Mouse (Mus musculus) lung, adult 18-20 months (tissue): Measurements from ENCODE around the gene Sec16b.
A peak's percentile ranks its signal among the peaks of the same experiment; 100 is the strongest.

Experiments used
- DNase-seq, 2 experiments: peaks; one replicate each; pipeline ENCODE4 v3.0.0; 2022; ENCODE audit warnings: mixed read lengths in 2 of 2

Gene Sec16b

DNA sequence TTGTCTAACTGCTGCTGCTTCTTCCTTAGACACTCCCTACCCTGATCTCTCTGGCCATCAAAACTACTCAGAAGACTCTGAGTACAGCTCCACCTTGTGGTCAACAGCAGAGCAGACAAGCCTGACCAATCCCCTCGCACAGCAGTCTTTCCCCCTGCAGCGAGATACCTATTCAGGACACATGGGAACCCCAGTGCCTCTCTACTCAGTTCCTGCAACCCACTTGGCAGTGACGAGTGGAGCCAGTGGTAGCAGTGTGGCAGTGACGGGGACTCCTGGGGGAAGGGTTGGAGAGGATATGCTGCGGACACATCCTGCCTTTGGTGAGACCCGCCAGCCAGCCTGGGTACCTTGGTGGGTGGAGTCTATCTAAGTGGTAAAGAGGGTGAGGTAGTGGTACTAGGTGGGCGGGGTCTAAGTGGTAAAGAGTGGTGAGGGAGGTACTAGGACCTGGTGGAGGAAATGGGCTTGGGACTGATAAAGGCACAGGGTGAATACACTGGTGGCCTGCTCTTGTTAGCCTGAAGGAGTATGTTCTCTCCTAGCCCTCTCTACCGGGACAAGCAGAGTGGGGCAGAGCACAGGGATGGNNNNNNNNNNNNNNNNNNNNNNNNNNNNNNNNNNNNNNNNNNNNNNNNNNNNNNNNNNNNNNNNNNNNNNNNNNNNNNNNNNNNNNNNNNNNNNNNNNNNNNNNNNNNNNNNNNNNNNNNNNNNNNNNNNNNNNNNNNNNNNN lies 54.3 kb downstream of the Sec16b start:
- peak in 1 of 2 experiments; percentile 8 for DNase-seq

DNA sequence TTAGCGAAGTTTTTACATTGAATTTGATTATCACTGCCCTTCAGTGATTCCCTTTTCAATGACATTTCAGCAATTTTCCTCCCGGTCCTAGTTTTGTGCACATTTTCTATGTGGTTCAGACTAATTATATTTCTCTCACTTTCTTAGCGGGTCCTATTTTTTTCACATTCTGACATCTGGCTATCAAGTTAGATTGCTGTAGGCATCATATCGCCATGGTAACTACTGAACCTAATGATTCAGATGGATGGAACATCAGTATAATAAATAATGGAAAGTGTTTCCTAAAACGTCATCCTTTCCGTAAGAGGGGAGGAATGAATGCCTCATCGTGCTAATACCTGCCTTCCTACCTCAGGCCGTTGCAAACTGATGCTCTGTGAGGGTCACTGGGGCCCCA lies 61.3 kb downstream of the Sec16b start:
- no peak for DNase-seq

DNA sequence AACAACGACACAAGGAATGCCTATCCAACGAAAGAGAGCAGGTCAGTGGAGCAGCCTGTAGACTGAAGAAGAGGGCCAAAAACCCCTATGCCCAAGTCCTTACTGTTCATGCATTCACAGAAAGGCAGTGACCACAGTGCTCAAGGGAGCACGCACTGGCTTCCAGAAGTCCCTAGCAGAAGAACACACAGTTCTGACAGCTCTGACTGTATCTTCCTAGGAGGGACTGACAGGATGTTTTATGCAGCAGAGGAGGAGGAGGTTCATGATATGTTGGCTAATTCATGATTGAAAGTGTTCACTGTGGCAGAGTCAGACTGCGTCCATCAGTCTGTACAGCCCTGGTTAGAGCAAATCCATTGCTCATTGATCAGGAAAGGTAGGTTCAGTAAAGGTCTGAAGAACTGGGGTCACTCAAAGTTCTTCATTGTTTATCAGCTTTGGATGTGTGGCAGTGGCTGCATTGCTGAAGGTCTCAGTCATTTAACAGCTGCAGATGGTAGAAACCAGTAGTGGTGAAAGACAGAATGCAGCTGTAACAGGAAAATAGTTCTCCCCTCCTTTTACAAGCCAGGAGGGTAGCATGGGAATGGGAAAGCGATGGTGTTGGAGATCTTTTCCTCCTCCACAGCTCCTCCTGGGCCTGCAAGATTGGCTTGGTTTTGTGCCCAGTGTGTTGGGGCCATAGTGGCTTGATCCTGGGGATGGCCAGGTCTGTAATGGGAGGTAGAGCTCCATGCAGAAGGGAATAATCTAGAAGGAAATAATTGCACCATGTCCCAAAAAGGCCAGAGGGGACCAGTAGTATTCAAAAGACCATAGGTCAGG lies 62.9 kb downstream of the Sec16b start:
- DNase-seq, result no peak

DNA sequence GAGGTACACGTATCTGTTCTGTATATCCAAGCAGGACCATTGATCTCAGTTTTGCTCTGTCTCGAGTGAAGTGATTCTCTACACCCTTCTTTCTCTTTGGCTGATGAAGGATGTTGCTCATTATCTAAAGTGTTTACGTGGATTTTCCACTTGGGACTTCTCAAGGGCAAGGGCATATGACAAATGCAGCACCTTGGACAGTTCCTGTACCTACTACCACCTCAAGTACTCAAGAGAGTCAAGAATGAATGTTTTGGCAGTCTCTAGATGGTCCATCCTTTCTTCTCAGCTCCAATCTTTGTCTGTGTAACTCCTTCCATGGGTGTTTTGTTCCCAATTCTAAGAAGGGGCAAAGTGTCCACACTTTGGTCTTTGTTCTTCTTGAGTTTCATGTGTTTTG lies 68.8 kb downstream of the Sec16b start:
- no peak for DNase-seq

DNA sequence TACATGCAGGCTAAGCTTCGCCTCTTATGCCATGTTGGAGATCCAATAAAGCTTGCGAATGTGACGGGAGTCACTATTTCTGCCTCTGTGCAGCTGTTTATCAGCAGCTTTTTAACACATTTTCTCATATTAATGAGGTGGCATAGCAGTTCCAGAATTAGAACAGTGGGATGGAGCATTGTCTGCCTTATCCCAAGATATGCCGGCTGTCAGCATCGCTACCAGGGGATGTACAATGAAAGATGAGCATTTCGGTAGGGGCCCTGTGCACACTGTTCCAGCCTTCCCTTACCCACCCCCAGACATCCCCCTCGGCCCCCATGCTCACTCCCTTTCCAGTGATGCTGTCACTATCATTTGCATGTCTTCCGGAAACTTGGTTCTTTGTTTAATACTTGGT lies 71.8 kb downstream of the Sec16b start:
- no peak for DNase-seq

DNA sequence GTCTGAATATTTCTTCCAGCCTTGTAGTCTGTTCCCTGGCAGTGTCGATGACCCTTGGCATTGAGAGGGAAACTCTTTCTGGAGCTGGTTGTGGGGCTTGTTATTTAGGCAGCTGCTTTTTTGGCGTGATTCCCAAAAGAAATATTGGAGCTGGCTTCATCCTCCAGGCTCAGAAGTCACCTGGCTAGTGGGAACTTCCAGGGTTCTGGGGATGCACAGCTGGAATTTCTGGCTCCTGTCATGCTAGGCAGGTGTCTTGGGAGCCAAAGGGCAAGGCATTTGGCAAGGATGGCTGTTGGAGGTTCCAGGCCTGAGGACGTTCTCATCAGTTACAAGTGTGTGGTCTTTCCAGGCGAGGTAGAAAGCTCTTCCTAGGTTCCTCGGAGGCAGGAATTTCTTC lies 80.0 kb downstream of the Sec16b start:
- DNase-seq, result no peak

DNA sequence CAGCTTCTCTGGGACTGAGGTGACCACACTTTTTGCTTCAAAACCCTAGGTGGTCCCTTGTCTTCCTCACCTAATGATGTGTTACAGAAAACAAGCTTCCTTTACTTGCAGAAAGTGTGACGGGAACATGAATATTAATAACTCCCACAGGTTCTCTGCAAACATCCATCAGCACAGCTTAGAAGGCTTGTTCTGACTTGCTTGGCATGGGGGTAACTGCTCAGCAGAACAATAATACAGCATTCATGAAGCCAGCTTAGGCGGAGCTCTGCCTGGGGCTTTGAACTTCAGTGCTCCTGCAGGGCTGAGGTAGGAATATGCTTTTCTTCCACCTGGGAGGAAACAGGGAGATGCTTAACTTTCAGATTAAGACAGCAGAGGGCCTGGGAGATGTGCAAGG lies 85.5 kb downstream of the Sec16b start:
- no peak for DNase-seq

DNA sequence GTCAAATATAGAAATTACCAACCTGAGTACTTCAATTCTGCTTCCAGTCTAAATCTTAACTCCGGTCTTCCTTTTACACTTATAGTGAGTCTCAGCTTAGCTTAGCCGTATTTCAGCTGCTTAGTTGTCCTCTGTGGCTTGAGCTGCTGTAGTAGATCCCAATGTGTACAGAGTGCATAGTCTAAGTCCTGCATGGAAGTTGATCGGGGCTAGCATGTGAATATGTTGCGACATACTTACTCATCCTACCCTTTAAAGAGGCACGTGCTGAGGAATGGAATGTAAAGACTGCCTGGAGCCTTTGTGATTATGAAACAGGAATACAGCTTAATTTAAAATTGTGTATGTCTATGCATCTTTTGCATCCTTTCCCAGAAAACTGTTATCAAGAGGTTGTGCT lies 88.0 kb downstream of the Sec16b start:
- no peak for DNase-seq

DNA sequence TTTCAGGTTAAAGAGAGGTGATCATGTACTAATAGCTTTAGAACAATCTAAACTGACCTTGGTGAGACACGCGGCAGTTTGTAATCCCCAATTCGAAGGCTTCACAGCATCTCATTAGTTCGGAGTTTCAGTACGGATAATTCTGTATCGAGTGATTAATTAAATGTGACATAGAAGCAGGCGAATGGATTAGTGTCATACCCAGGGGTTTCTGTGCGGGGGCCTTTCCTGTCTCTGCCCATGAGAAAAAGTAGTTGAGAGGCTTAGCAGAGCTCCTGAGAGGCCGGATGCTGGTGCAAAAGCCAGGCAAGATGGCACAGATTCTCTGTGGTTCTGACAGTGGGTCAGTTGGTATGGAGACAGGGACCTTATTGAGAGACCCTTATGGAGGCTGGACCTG lies 88.6 kb downstream of the Sec16b start:
- DNase-seq, result no peak

DNA sequence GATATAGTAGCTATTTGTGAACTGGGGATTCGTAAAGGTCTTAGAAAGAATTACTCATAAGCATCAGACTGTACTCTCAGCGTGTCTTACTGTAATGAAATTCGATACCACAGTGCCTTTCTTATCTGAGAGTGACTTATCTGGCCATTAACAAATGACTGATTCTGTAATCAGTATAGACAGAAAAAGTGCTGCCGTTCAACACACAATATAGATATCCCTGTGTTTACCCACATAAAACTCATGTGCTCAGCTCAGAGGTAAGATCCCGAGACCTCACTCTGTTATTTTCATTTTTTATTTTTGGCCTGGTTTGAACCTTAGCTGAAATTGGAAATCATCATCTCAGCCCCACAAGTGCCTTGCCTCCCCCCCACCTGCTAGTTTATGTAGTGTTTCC lies 98.0 kb downstream of the Sec16b start:
- no peak for DNase-seq
